Mouse (Mus musculus) heart, postnatal 0 days (tissue): ENCODE results near the gene Mrpl51.

Experiments used
- CTCF ChIP-seq: IDR thresholded peaks from 2 replicates; pipeline ENCODE4 v1.5.1; 2016; ENCODE audit warnings: antibody characterized with exemption, control low read depth, low read depth
- EP300 ChIP-seq: IDR thresholded peaks from 2 replicates; pipeline ENCODE4 v1.6.1; 2016; ENCODE audit warnings: antibody characterized with exemption, low read depth

- TF ChIP-seq CTCF, result no peak
- TF ChIP-seq EP300, result no peak
Observed at GRCm38 (mm10) chr6:125159773-125160557, 31.6 kb upstream of the Mrpl51 start.
